Mouse (Mus musculus): ENCODE measurements around the gene Tax1bp1. TPM values are rescaled to one million over a fixed set of nuclear protein-coding genes. Genes with fewer than 3 reads are reported as not detected.

Gene Tax1bp1
- polyA plus RNA-seq, 1 experiment from 2014 or later = 104 TPM

DNA sequence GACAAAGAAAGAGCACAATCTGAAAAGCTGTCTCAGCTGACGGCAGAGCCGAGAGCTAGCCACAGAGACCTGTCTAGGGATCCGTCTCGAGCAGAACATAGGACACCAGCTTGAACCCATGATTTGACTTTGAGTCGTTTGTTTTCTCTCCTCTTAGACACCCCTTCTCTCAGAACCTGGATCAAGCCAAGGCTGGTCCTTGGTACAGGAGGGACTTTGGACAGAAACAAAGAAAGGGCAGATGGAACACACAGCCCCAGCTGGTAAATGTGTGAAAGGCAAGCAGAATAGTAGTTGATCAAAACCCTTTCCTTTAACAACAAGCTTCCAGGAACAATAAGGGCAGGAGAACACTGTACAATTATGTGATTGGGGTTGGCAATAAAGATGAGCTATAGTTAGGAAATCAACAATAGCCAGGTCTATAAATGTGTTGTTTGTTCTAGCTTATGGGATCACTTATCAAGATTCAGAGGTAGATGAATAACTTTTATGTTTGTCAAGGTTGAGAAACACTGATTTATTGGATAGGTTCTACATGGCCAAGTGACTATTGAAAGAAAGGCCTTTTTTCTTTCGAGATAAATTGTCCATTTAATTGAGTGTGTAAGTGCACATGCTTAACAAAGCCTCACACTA lies 31.6 kb upstream of the Tax1bp1 start:
- ATAC-seq (ENCODE audit: extremely low read depth, insufficient number of reproducible peaks, low FRiP score, low TSS enrichment) = no peak
- 64% methylated on average over 6 of the region's 6 CpGs for WGBS

GRCm38 (mm10) chr6:52682607-52683006 lies 30.9 kb upstream of the Tax1bp1 start:
- Histone ChIP-seq H3K27me3 (replicated peaks) (no peaks in the 10 kb centered on the region), H3K9ac (no peak overlapping the region), H3K4me1 (no peaks in the 10 kb centered on the region), H3K4me2 (no peak overlapping the region), H3K36me3 (no peaks in the 10 kb centered on the region), H3K4me3 (no peak overlapping the region), H3K9me3 (no peaks in the 10 kb centered on the region), H3K27ac (replicated peaks) (no peak overlapping the region)
- no peak for ATAC-seq (ENCODE audit: extremely low read depth, insufficient number of reproducible peaks, low FRiP score, low TSS enrichment)
- 76% methylated on average over 3 of the region's 3 CpGs for WGBS

More for the DNA sequence above, 31.6 kb upstream of the Tax1bp1 start:
- H3K4me1 ChIP-seq = no peaks in the 10 kb centered on the region
- H3K36me3 ChIP-seq = no peaks in the 10 kb centered on the region
- no peak overlapping the region for H3K9ac ChIP-seq
- H3K4me3 ChIP-seq = no peak overlapping the region
- no peaks in the 10 kb centered on the region for H3K27me3 ChIP-seq (replicated peaks)
- no peak overlapping the region for H3K27ac ChIP-seq (replicated peaks)
- H3K9me3 ChIP-seq = no peaks in the 10 kb centered on the region
- H3K4me2 ChIP-seq = no peak overlapping the region

DNA sequence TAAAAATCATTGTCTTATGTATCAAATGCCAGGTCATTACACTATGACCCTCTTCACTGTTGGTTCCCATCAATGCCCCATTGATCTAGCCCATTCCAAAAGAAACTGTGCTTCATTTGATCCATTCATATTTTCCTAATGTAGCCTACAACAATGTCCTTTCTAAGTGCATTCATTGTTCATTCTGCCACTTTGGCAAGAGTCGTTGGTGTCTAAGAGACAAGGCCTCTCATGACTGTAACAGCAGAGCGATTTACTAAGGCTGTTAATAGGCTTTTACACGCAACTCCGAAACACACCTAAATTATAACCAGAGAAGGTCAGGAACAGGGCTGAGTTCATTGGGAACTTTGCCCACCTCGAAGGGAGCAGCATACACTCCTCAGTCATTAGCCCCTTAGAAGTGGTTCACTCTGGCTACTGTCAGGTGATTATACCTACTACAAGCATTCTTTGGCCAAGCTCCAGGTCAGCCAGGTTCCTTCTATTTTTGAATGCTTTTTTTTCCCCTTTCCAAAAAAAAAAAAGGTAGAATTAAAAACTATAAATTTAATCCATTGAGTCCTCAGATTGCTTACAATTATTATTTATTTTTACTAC lies 26.5 kb upstream of the Tax1bp1 start:
- no peak overlapping the region for H3K27ac ChIP-seq (replicated peaks)
- no peak overlapping the region for H3K9ac ChIP-seq
- WGBS = 75% methylated on average over 5 of the region's 5 CpGs
- H3K4me1 ChIP-seq = peaks cover under 1% of the 10 kb centered on the region; the same call in 1 of the 2 replicates
- H3K9me3 ChIP-seq = no peaks in the 10 kb centered on the region
- H3K36me3 ChIP-seq = no peaks in the 10 kb centered on the region
- H3K4me2 ChIP-seq = no peak overlapping the region
- no peaks in the 10 kb centered on the region for H3K27me3 ChIP-seq (replicated peaks)
- no peak for ATAC-seq (ENCODE audit: extremely low read depth, insufficient number of reproducible peaks, low FRiP score, low TSS enrichment)
- no peak overlapping the region for H3K4me3 ChIP-seq

DNA sequence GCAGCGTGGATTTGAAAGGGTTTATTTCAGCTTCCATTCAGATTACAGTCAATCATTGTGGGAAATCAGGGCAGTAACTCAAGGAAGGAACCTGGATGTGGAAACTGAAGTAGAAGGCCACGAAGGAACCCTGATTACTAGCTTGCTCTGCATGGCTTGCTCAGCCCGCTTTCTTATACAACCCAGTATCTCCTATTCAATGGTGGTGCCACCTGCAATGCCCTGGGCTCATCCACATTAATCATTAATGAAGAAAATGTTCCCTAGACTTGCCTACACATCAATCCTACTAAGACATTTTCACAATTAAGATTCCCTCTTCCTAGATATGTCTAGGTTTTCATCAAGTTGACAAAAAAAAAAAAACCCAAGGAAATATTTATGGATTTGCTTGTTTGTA lies 23.2 kb upstream of the Tax1bp1 start:
- no peak for ATAC-seq (ENCODE audit: extremely low read depth, insufficient number of reproducible peaks, low FRiP score, low TSS enrichment)
- 76% methylated on average over 3 of the region's 3 CpGs for WGBS
- no peaks in the 10 kb centered on the region for H3K36me3 ChIP-seq

GRCm38 (mm10) chr6:52691800-52692199 lies 21.7 kb upstream of the Tax1bp1 start:
- Histone ChIP-seq H3K9ac (no peak overlapping the region), H3K4me3 (no peak overlapping the region), H3K27ac (replicated peaks) (no peak overlapping the region), H3K36me3 (no peaks in the 10 kb centered on the region), H3K4me1 (peaks cover 11% of the 10 kb centered on the region), H3K27me3 (replicated peaks) (no peaks in the 10 kb centered on the region), H3K4me2 (no peak overlapping the region), H3K9me3 (no peaks in the 10 kb centered on the region)
- no peak for ATAC-seq (ENCODE audit: extremely low read depth, insufficient number of reproducible peaks, low FRiP score, low TSS enrichment)
- WGBS = 56% methylated on average over 4 of the region's 5 CpGs

More for the DNA sequence above, 23.2 kb upstream of the Tax1bp1 start:
- no peak overlapping the region for H3K4me3 ChIP-seq
- peaks cover 11% of the 10 kb centered on the region for H3K4me1 ChIP-seq
- H3K27me3 ChIP-seq (replicated peaks) = no peaks in the 10 kb centered on the region
- H3K9me3 ChIP-seq = no peaks in the 10 kb centered on the region
- H3K27ac ChIP-seq (replicated peaks) = no peak overlapping the region
- no peak overlapping the region for H3K9ac ChIP-seq
- H3K4me2 ChIP-seq = no peak overlapping the region

GRCm38 (mm10) chr6:52692451-52693063 lies 21.0 kb upstream of the Tax1bp1 start:
- peaks cover 11% of the 10 kb centered on the region for H3K4me1 ChIP-seq
- H3K27ac ChIP-seq (replicated peaks) = no peak overlapping the region
- no peaks in the 10 kb centered on the region for H3K9me3 ChIP-seq
- 38% methylated on average over 6 of the region's 6 CpGs for WGBS
- H3K4me3 ChIP-seq = no peak overlapping the region
- H3K36me3 ChIP-seq = no peaks in the 10 kb centered on the region
- H3K9ac ChIP-seq = no peak overlapping the region
- no peaks in the 10 kb centered on the region for H3K27me3 ChIP-seq (replicated peaks)
- no peak for ATAC-seq (ENCODE audit: extremely low read depth, insufficient number of reproducible peaks, low FRiP score, low TSS enrichment)
- no peak overlapping the region for H3K4me2 ChIP-seq

DNA sequence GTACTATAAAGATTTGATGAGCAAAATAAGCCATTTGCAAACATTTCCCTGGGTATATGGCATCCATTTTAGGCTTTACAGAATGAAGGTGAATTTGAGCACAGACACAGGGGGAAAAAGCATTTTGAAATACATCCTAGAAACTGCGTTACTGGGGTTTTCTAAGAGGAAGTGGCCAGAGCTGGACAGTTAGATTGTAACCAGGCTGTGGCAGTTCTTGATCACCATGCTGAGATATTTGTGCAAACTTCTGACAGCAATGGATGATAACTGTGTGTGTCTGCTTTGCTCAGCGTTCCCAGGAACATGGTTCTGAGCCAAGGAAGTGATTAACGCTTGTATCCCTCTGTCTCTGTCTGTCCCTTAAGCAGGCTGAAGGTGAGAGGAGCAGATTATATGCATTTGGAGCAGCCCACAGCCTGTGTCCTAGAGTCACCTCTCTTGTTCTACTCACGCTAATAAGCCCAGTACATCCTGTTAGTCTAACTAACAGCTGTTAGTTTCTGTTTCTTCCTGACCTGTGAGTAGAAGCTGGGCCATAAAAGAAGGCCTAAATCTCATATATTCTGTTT lies 15.5 kb upstream of the Tax1bp1 start:
- H3K27me3 ChIP-seq (replicated peaks) = no peaks in the 10 kb centered on the region
- H3K4me3 ChIP-seq = no peak overlapping the region
- no peak overlapping the region for H3K4me2 ChIP-seq
- no peak for ATAC-seq (ENCODE audit: extremely low read depth, insufficient number of reproducible peaks, low FRiP score, low TSS enrichment)
- no peaks in the 10 kb centered on the region for H3K9me3 ChIP-seq
- H3K4me1 ChIP-seq = peaks cover under 1% of the 10 kb centered on the region; the same call in 1 of the 2 replicates
- no peaks in the 10 kb centered on the region for H3K36me3 ChIP-seq
- no peak overlapping the region for H3K9ac ChIP-seq
- 36% methylated on average over 4 of the region's 4 CpGs for WGBS
- no peak overlapping the region for H3K27ac ChIP-seq (replicated peaks)

DNA sequence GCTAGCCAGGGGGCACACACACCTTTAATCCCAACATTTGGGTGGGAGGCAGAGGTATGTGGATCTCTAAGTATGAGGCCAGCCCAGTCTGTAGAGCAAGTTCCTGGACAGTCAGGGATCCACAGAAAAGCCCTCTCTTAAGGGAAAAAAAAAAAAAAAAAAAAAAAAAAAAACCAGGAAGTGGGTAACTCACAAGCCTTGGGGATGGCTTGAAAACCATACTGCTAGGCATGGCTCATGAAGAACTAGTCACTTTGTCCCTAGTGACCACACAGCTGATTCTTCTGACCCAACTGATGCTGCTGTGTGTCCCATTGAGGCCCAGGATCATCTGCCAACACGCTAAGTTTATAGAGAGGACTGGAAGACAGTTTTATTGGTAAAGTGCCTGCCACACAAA lies 14.5 kb upstream of the Tax1bp1 start:
- no peak for ATAC-seq (ENCODE audit: extremely low read depth, insufficient number of reproducible peaks, low FRiP score, low TSS enrichment)

GRCm38 (mm10) chr6:52699899-52700298 lies 13.6 kb upstream of the Tax1bp1 start:
- no peak overlapping the region for H3K4me3 ChIP-seq
- WGBS = 85% methylated on average over 4 of the region's 4 CpGs
- no peaks in the 10 kb centered on the region for H3K36me3 ChIP-seq
- H3K4me2 ChIP-seq = no peak overlapping the region
- no peak overlapping the region for H3K9ac ChIP-seq
- H3K27me3 ChIP-seq (replicated peaks) = no peaks in the 10 kb centered on the region
- ATAC-seq (ENCODE audit: extremely low read depth, insufficient number of reproducible peaks, low FRiP score, low TSS enrichment) = no peak
- no peaks in the 10 kb centered on the region for H3K9me3 ChIP-seq
- no peaks in the 10 kb centered on the region for H3K4me1 ChIP-seq
- no peak overlapping the region for H3K27ac ChIP-seq (replicated peaks)

More for the DNA sequence above, 14.5 kb upstream of the Tax1bp1 start:
- no peak overlapping the region for H3K27ac ChIP-seq (replicated peaks)
- no peaks in the 10 kb centered on the region for H3K27me3 ChIP-seq (replicated peaks)
- no peaks in the 10 kb centered on the region for H3K36me3 ChIP-seq
- no peak overlapping the region for H3K4me2 ChIP-seq
- H3K4me3 ChIP-seq = no peak overlapping the region
- no peak overlapping the region for H3K9ac ChIP-seq
- no peaks in the 10 kb centered on the region for H3K9me3 ChIP-seq
- WGBS = 82% methylated on average over 1 of the region's 1 CpGs
- no peaks in the 10 kb centered on the region for H3K4me1 ChIP-seq

- no peak for ATAC-seq (ENCODE audit: extremely low read depth, insufficient number of reproducible peaks, low FRiP score, low TSS enrichment)
- WGBS = 62% methylated on average over 2 of the region's 2 CpGs
- Histone ChIP-seq H3K4me1 (no peaks in the 10 kb centered on the region), H3K27ac (replicated peaks) (no peak overlapping the region), H3K27me3 (replicated peaks) (peaks cover 4% of the 10 kb centered on the region; the same call in 1 of the 2 replicates), H3K4me3 (no peak overlapping the region), H3K36me3 (no peaks in the 10 kb centered on the region), H3K9me3 (no peaks in the 10 kb centered on the region), H3K4me2 (no peak overlapping the region), H3K9ac (no peak overlapping the region)
Observed at GRCm38 (mm10) chr6:52703263-52703662, 10.3 kb upstream of the Tax1bp1 start.

GRCm38 (mm10) chr6:52705280-52705679 lies 8.2 kb upstream of the Tax1bp1 start:
- no peak overlapping the region for H3K4me2 ChIP-seq
- H3K27ac ChIP-seq (replicated peaks) = no peak overlapping the region
- no peak overlapping the region for H3K9ac ChIP-seq
- no peaks in the 10 kb centered on the region for H3K9me3 ChIP-seq
- no peak overlapping the region for H3K4me3 ChIP-seq
- ATAC-seq (ENCODE audit: extremely low read depth, insufficient number of reproducible peaks, low FRiP score, low TSS enrichment) = no peak
- no peaks in the 10 kb centered on the region for H3K4me1 ChIP-seq
- peaks cover 4% of the 10 kb centered on the region; the same call in 1 of the 2 replicates for H3K27me3 ChIP-seq (replicated peaks)
- no peaks in the 10 kb centered on the region for H3K36me3 ChIP-seq

All from heart, embryonic 13.5 days (tissue).